Mouse (Mus musculus) heart, embryonic 14.5 days (tissue): ENCODE measurements around the gene Vcl. TPM values are rescaled to one million over a fixed set of nuclear protein-coding genes. Genes with fewer than 3 reads are reported as not detected.

Experiments
- ATAC-seq: fragments of 200-750 bp; cut with Nextera tagmentation; 2 replicates; pipeline ENCODE4 v1.8.0; 2017; ENCODE audit warnings: low read depth, moderate TSS enrichment; ENCODE audit not compliant: insufficient number of reproducible peaks, insufficient read depth, low FRiP score
- H3K27ac ChIP-seq, 2 experiments: fragments of 200-500 bp in 1 of 2; fragments of 300-500 bp in 1 of 2; sonication (generic) in 1 of 2; replicated peaks in 1 of 2; 2 replicates each; pipeline ENCODE4 v1.5.1; 2012 to 2014; ENCODE audit warnings: low read depth in 2 of 2, low read length in 2 of 2, control low read depth in 1 of 2, mild to moderate bottlenecking in 1 of 2, mixed read lengths in 1 of 2; ENCODE audit not compliant: control insufficient read depth in 1 of 2, insufficient read depth in 1 of 2
- H3K27me3 ChIP-seq: fragments of 300-500 bp; sonication (generic); 2 replicates; pipeline ENCODE4 v1.6.1; 2014; ENCODE audit warnings: mild to moderate bottlenecking, low read length, control low read depth; ENCODE audit not compliant: control insufficient read depth, insufficient read depth
- H3K36me3 ChIP-seq: fragments of 300-500 bp; sonication (generic); 2 replicates; pipeline ENCODE4 v1.6.1; 2014; ENCODE audit warnings: mild to moderate bottlenecking, control low read depth, low read length, mixed read lengths; ENCODE audit not compliant: control insufficient read depth, insufficient read depth
- H3K4me1 ChIP-seq, 2 experiments: fragments of 200-500 bp in 1 of 2; fragments of 300-500 bp in 1 of 2; sonication (generic) in 1 of 2; 2 replicates each; pipeline ENCODE4 v1.6.1; 2012 to 2014; ENCODE audit warnings: low read length in 2 of 2, control low read depth in 1 of 2, mixed read lengths in 1 of 2; ENCODE audit not compliant: control insufficient read depth in 2 of 2, insufficient read depth in 2 of 2
- H3K4me2 ChIP-seq: fragments of 300-500 bp; sonication (generic); 2 replicates; pipeline ENCODE4 v1.6.1; 2014; ENCODE audit warnings: mild to moderate bottlenecking, low read length
- H3K4me3 ChIP-seq, 2 experiments: fragments of 200-500 bp in 1 of 2; fragments of 300-500 bp in 1 of 2; sonication (generic) in 1 of 2; 2 replicates each; pipeline ENCODE4 v1.5.1; 2012 to 2014; ENCODE audit warnings: low read length in 2 of 2, mild to moderate bottlenecking in 2 of 2, control low read depth in 1 of 2, low read depth in 1 of 2, moderate library complexity in 1 of 2; ENCODE audit not compliant: control insufficient read depth in 1 of 2, insufficient read depth in 1 of 2
- H3K9ac ChIP-seq: fragments of 300-500 bp; sonication (generic); 2 replicates; pipeline ENCODE4 v1.6.1; 2014; ENCODE audit warnings: mild to moderate bottlenecking, low read length
- H3K9me3 ChIP-seq: fragments of 300-500 bp; sonication (generic); 2 replicates; pipeline ENCODE4 v1.6.1; 2016; ENCODE audit warnings: low read length, control low read depth; ENCODE audit not compliant: control insufficient read depth
- WGBS: fragments of 180-500 bp; shearing (Covaris S2); extraction: QIAGEN DNeasy Blood & Tissue Kit; methylation state at CpG from one replicate; pipeline ENCODE4 v1.1.7; 2014; 5-methylcytosine and 5-hydroxymethylcytosine counted together
- polyA plus RNA-seq: library from polyadenylated mRNA; unstranded; fragments of >200 nt; fragmentation: Nextera tagmentation; extraction: Ambion mirVana; gene quantifications from 2 replicates; pipeline ENCODE4 v1.2.1, GENCODE M21; 2014

Vcl gene
- polyA plus RNA-seq, 1 experiment from 2014 or later = 100.0 TPM

DNA sequence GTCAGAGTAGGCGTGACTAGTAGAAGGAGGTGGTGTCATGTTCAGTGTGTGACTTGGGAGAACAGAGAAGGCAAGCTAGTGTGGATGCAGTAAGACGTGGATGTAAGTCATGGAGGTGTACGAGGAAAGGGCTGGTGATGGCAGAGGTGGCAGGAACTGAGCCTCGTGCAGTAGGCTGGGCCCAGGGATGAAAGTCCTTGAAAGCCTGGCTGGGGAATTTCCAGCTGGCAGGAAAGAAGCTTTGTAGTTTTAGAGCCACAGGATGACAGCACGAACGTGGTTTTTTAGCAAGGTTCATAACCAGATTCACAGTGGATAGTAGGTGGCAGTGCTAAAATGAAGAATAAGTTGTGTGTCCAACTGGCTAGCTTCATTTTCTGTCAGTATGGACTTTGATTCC is 41.2 kb downstream of the Vcl start:
- H3K4me3 ChIP-seq = no peak overlapping the region
- no peaks in the 10 kb centered on the region for H3K9me3 ChIP-seq
- no peak for ATAC-seq
- WGBS = 34% methylated on average over 6 of the region's 6 CpGs
- H3K36me3 ChIP-seq = peaks cover 24% of the 10 kb centered on the region
- H3K9ac ChIP-seq = no peak overlapping the region
- H3K27ac ChIP-seq = peak overlapping the region; percentile 23 to 38; a peak in 2 of 4 replicates
- no peak overlapping the region for H3K4me2 ChIP-seq
- no peaks in the 10 kb centered on the region for H3K27me3 ChIP-seq
- H3K4me1 ChIP-seq = peaks cover 8 to 15% of the 10 kb centered on the region in 2 experiments; a peak in 3 of 4 replicates

DNA sequence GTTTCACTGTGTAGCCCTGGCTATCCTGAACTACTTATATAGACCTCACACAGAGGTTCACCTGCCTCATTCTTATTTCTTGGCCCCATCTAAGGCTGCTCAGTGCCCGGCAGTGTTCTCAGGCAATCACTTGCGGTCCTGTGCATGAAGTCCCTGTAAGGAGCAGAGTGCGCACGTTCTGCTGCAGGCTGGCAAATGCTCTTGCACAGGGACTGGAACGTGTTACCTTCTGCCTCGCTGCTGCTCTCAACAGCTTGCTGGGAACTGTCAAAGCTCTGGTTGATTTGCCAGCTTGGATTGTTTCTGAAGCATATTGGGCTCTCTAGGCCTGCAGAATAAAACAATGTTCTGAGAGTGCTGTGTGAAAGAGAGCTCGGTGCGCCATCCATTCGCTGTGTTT is 41.7 kb downstream of the Vcl start:
- Histone ChIP-seq H3K4me1 (peaks cover 8 to 17% of the 10 kb centered on the region in 2 experiments; a peak in 3 of 4 replicates), H3K4me3 (no peak overlapping the region), H3K9me3 (no peaks in the 10 kb centered on the region), H3K4me2 (no peak overlapping the region), H3K27me3 (no peaks in the 10 kb centered on the region), H3K9ac (peak overlapping the region; percentile 21; the same call in 1 of the 2 replicates), H3K27ac (peak overlapping the region in 1 of 2 experiments; percentile 34; a peak in 2 of 4 replicates), H3K36me3 (peaks cover 24% of the 10 kb centered on the region)
- ATAC-seq = peak; percentile 69
- WGBS = 56% methylated on average over 9 of the region's 9 CpGs

DNA sequence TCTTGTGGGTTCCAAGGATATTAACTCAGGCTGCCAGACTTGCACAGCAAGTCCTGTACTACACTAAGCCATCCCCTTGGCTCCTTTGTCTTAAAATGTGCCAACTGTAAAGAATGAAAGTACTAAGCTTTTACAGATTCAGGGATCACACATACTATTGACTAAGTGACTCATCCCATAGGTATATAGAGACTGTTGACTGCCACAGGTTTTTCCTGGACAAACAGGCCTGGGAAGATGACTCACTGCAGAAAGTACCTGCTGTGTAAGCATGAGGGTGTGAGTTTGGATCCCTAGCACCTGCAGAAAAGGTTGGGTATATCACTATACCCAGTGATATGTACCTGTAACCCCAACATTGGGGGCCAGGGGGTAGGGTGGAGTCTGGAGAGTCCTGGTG is 44.6 kb downstream of the Vcl start:
- Histone ChIP-seq H3K27me3 (no peaks in the 10 kb centered on the region), H3K4me3 (no peak overlapping the region), H3K36me3 (peaks cover 14% of the 10 kb centered on the region), H3K9ac (no peak overlapping the region), H3K4me2 (no peak overlapping the region), H3K27ac (no peak overlapping the region), H3K4me1 (peaks cover 10 to 34% of the 10 kb centered on the region in 2 experiments), H3K9me3 (no peaks in the 10 kb centered on the region)
- no peak for ATAC-seq

DNA sequence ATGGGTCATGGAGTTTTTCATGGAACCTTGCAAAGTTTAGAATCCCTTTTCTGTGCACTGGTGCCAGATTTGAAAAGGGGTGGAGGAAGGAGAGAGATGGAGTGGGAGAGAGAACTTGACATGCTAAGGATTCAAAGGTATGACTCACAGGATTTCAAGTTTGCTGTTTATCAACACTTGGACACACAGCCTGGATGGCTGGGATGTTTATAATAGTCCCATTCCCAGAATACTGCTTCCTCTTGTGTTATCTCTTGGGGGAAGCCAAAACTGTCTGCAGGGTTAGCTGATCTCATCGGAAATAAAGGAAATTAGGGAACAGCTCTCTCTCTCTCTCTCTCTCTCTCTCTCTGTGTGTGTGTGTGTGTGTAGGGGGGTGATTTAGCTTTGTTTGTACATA is 47.5 kb downstream of the Vcl start:
- no peak for ATAC-seq
- peaks cover 4 to 22% of the 10 kb centered on the region in 2 experiments; a peak in 3 of 4 replicates for H3K4me1 ChIP-seq
- H3K9me3 ChIP-seq = no peaks in the 10 kb centered on the region
- H3K9ac ChIP-seq = no peak overlapping the region
- WGBS = 13% methylated on average over 1 of the region's 1 CpGs
- H3K4me3 ChIP-seq = no peak overlapping the region
- peak overlapping the region in 1 of 2 experiments; percentile 39; a peak in 1 of 4 replicates for H3K27ac ChIP-seq
- H3K4me2 ChIP-seq = no peak overlapping the region
- no peaks in the 10 kb centered on the region for H3K27me3 ChIP-seq
- peaks cover 4% of the 10 kb centered on the region for H3K36me3 ChIP-seq

DNA sequence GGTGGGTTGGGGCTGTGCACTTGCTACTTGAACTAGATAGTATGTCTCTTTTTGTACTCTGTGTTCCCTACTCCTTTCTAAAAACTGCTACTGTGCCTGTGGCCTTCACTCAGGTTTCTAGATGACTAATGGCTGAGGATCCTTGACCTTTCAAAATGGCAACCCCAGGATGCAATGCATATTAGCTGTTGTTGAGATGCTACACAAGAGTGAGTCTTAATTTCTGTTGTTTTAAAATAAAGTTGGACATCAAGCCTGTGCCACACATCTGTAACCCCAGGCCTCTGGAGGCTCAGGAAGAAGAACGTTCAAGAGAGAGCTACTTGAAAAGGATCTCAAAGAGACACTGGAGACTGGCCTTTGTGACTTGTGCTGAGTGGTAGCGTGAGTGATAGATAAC is 48.5 kb downstream of the Vcl start:
- WGBS = 28% methylated on average over 2 of the region's 2 CpGs
- no peak overlapping the region for H3K4me2 ChIP-seq
- no peak overlapping the region for H3K9ac ChIP-seq
- no peak for ATAC-seq
- H3K27me3 ChIP-seq = no peaks in the 10 kb centered on the region
- H3K4me3 ChIP-seq = no peak overlapping the region
- 0 out of 4 replicates have a peak overlapping the region, but pooled peaks of 1 of the 2 experiments have one; percentile 4 for H3K27ac ChIP-seq
- H3K4me1 ChIP-seq = peaks cover 4 to 21% of the 10 kb centered on the region in 2 experiments; a peak in 3 of 4 replicates
- no peaks in the 10 kb centered on the region for H3K9me3 ChIP-seq
- peaks cover 9% of the 10 kb centered on the region for H3K36me3 ChIP-seq

DNA sequence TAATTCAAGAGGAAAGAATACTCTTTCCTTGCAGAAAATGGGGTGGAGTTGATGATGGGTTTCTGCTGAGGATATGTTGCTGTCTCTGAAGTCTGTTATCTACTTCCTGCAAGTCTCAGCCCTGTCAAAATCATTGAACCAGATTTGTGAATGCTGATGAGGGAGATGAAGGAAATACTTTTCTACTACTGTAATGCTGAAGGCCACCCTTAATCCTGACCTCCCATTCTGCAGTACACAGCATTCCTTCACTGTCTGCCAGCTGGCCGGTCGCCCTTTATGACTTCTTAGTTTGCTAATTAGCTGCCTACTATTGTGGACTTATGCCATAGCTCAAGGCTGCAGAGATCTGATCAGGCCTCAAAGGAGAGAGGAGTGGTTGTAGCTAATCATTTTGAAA is 54.6 kb downstream of the Vcl start:
- H3K9ac ChIP-seq = no peak overlapping the region
- H3K9me3 ChIP-seq = no peaks in the 10 kb centered on the region
- no peaks in the 10 kb centered on the region for H3K4me1 ChIP-seq
- 47% methylated on average over 2 of the region's 2 CpGs for WGBS
- H3K4me3 ChIP-seq = no peak overlapping the region
- no peak for ATAC-seq
- H3K36me3 ChIP-seq = peaks cover 63% of the 10 kb centered on the region
- no peaks in the 10 kb centered on the region for H3K27me3 ChIP-seq
- H3K4me2 ChIP-seq = no peak overlapping the region
- no peak overlapping the region for H3K27ac ChIP-seq

DNA sequence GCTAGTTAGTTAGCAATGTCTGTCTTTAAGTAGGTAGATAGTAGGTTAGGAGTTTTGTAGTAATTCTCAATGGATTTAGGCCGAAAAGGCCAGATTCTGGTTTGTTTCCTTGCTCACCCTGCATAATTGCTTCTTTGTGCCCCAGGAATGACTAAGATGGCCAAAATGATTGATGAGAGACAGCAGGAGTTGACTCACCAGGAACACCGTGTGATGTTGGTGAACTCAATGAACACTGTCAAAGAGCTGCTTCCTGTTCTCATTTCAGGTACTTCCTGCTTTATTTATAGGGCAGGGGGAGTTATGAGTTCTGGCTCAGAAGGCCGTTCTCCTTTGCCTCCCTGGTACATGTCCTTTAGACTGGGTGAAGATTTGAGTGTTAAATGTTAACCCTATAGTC is 56.3 kb downstream of the Vcl start:
- Histone ChIP-seq H3K27me3 (no peaks in the 10 kb centered on the region), H3K4me2 (no peak overlapping the region), H3K9ac (no peak overlapping the region), H3K4me1 (no peaks in the 10 kb centered on the region), H3K9me3 (no peaks in the 10 kb centered on the region), H3K27ac (no peak overlapping the region), H3K4me3 (no peak overlapping the region), H3K36me3 (peaks cover 73% of the 10 kb centered on the region)
- 49% methylated on average over 3 of the region's 3 CpGs for WGBS
- no peak for ATAC-seq

DNA sequence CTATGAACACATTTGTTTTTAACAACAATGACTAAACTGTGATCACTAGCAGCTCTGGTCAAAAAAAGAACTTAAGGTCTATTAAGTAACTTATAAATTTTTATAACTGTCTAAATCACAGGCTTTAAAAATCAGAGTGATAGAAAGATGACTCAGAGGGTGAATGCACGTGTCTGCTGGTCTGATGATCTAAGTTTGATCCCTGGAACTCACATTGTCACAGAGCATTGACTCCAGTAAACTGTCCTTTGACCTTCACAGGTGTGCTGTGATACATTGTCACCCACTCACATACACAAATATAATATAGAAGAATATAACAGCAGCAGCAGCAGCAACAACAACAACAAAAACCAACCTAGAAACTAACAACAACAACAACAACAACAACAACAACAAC is 62.3 kb downstream of the Vcl start:
- H3K36me3 ChIP-seq = peaks cover 69% of the 10 kb centered on the region

More for the DNA sequence above, 62.3 kb downstream of the Vcl start:
- Histone ChIP-seq H3K27ac (no peak overlapping the region), H3K27me3 (no peaks in the 10 kb centered on the region), H3K4me1 (peaks cover 2 to 3% of the 10 kb centered on the region in 2 experiments; a peak in 2 of 4 replicates), H3K9me3 (no peaks in the 10 kb centered on the region), H3K4me2 (no peak overlapping the region), H3K9ac (no peak overlapping the region), H3K4me3 (no peak overlapping the region)
- WGBS = 89% methylated on average over 1 of the region's 1 CpGs
- no peak for ATAC-seq
